Mouse (Mus musculus) lung, embryonic 15.5 days (tissue): ENCODE measurements around the gene Prkar1a. TPM values are rescaled to one million over a fixed set of nuclear protein-coding genes. Genes with fewer than 3 reads are reported as not detected.
A peak's percentile ranks its signal among the peaks of the same experiment; 100 is the strongest.
"Not testable (repeated sequence)": the region's sequence is repeated elsewhere in the genome, so short reads cannot be mapped to it uniquely, and the experiment has no call there.

ENCODE experiments used
- ATAC-seq: fragments of 200-750 bp; cut with Nextera tagmentation; 2 replicates; pipeline ENCODE4 v1.8.0; 2017; ENCODE audit warnings: moderate number of reproducible peaks, borderline replicate concordance; ENCODE audit not compliant: low FRiP score, low TSS enrichment; ENCODE audit errors: extremely low read depth
- H3K27ac ChIP-seq: fragments of 300-500 bp; sonication (generic); 2 replicates; pipeline ENCODE4 v1.5.1; 2015; ENCODE audit warnings: moderate library complexity, mild to moderate bottlenecking, inconsistent platforms
- H3K27me3 ChIP-seq: fragments of 300-500 bp; sonication (generic); 2 replicates; pipeline ENCODE4 v1.6.1; 2015; ENCODE audit warnings: inconsistent platforms
- H3K36me3 ChIP-seq: fragments of 300-500 bp; sonication (generic); 2 replicates; pipeline ENCODE4 v1.6.1; 2015; ENCODE audit warnings: inconsistent platforms
- H3K4me1 ChIP-seq: fragments of 300-500 bp; sonication (generic); 2 replicates; pipeline ENCODE4 v1.6.1; 2015; ENCODE audit warnings: inconsistent platforms
- H3K4me2 ChIP-seq: fragments of 300-500 bp; sonication (generic); 2 replicates; pipeline ENCODE4 v1.6.1; 2015; ENCODE audit warnings: inconsistent platforms, mild to moderate bottlenecking, moderate library complexity
- H3K4me3 ChIP-seq: fragments of 300-500 bp; sonication (generic); 2 replicates; pipeline ENCODE4 v1.5.1; 2015; ENCODE audit warnings: mild to moderate bottlenecking, inconsistent platforms
- H3K9ac ChIP-seq: fragments of 300-500 bp; sonication (generic); 2 replicates; pipeline ENCODE4 v1.6.1; 2015; ENCODE audit warnings: inconsistent platforms
- H3K9me3 ChIP-seq: fragments of 300-500 bp; sonication (generic); 2 replicates; pipeline ENCODE4 v1.6.1; 2016; ENCODE audit warnings: inconsistent platforms
- WGBS: fragments of 180-500 bp; shearing (Covaris S2); methylation state at CpG from one replicate; pipeline ENCODE4 v1.1.7; 2015; 5-methylcytosine and 5-hydroxymethylcytosine counted together
- polyA plus RNA-seq: library from polyadenylated mRNA; unstranded; fragments of >200 nt; fragmentation: Nextera tagmentation; extraction: Ambion mirVana; gene quantifications from 2 replicates; pipeline ENCODE4 v1.2.1, GENCODE M21; 2015

Gene Prkar1a
- polyA plus RNA-seq, 1 experiment from 2014 or later, result 400 TPM

DNA sequence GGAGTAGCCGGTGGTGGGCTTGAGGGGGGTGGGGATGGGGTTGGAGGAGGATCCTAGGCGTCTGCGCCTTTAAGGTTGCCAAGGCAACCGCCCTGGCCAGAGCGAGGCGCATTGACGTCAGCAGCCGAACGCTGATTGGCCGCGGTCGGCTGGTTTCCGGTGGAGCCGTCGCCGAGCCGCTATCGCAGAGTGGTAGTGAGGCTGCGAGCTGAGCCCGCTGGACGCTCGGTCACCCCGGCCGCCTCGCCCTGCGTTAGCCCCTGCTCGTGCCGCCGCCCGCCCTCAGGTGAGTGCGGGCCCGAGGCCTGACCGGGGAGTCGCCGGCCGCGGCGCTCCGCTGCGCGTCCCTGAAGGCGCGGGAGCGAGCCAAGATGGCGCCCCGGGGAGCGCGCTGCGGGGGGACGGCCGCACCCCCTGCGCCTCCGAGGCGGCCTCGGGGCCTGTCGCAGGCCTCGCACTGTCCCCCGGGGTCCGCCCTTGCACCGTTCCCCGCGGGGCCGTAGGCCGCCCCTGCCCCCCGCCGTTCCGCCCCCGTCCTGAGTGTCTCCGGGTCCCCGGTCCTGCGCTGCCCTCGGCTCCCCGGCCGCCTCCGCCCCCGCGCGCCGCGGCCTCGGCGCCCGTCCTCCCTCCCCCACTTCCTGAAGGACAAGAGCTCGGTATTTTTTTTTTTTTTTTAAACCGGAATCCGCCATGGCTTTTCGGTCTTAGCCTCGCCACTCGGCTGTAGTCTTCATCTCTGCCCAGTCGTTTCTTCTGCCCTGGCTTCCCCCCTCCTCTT is 1.8 kb downstream of the Prkar1a start:
- H3K36me3 ChIP-seq, result peaks cover 23% of the 10 kb centered on the region
- H3K9me3 ChIP-seq, result no peaks in the 10 kb centered on the region
- H3K27me3 ChIP-seq, result no peaks in the 10 kb centered on the region
- H3K4me3 ChIP-seq, result peak overlapping the region; percentile 85
- ATAC-seq, result peak; percentile 95
- peak overlapping the region; percentile 92 for H3K9ac ChIP-seq
- peaks cover 43% of the 10 kb centered on the region for H3K4me1 ChIP-seq
- peak overlapping the region; percentile 96 for H3K27ac ChIP-seq
- peak overlapping the region; percentile 97 for H3K4me2 ChIP-seq
- WGBS, result under 1% methylated on average over 43 of the region's 90 CpGs

DNA sequence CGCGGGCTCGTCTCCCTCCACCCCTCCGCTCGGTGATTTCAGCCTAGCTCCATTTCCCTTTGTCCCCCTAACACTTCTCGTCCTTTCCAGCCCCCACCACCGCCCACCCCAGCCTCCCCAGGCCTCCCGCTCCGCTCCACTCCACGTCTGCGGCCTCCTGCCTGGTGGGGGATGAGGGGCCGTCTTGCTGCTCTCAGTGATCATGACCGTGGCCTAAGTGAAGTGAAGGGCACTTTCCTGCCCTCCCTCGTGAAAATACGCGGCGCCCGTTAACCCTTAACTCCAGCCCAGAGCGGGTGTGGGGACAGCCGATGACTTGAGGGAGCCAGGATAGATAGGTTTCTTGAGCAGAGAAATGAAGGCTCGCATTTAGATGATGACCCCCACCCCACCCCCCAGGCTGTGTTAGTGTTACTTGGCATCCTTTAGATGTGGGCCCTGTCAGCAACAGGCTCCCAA is 2.4 kb downstream of the Prkar1a start:
- Histone ChIP-seq H3K27ac (peak overlapping the region; percentile 96), H3K9ac (peak overlapping the region; percentile 92), H3K27me3 (no peaks in the 10 kb centered on the region), H3K4me2 (peak overlapping the region; percentile 84), H3K9me3 (no peaks in the 10 kb centered on the region), H3K36me3 (peaks cover 30% of the 10 kb centered on the region), H3K4me1 (peaks cover 43% of the 10 kb centered on the region), H3K4me3 (peak overlapping the region; percentile 85)
- WGBS, result under 1% methylated on average over 21 of the region's 21 CpGs
- ATAC-seq, result peak; percentile 25; the same call in 1 of the 2 replicates

DNA sequence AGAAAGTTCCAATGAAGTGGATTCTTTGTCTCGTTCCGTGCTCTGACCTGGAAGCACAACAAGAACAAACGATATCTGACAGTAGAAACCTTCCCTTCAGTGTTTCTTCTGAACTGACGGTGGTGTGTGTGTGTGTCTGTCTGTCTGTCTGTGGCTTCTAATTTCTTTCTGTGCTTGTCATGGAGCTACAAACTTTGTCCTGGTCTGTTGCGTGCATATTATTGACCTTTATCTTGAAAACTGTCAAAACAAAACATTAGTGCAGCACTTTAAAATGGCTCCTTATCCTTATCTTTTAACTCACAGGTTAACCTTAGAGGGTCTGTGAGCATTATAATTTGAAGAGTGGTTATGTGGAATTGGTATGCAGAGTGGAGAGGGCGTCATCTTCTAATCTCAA is 3.3 kb downstream of the Prkar1a start:
- H3K27ac ChIP-seq, result no peak overlapping the region
- peak overlapping the region; percentile 92 for H3K9ac ChIP-seq
- 21% methylated on average over 6 of the region's 6 CpGs for WGBS
- H3K4me2 ChIP-seq, result peak overlapping the region; percentile 84
- no peaks in the 10 kb centered on the region for H3K27me3 ChIP-seq
- peaks cover 36% of the 10 kb centered on the region for H3K36me3 ChIP-seq
- no peak for ATAC-seq
- peaks cover 43% of the 10 kb centered on the region for H3K4me1 ChIP-seq
- peak overlapping the region; percentile 85 for H3K4me3 ChIP-seq
- H3K9me3 ChIP-seq, result no peaks in the 10 kb centered on the region

GRCm38 (mm10) chr11:109653201-109653600 is 4.0 kb downstream of the Prkar1a start:
- H3K27ac ChIP-seq, result no peak overlapping the region
- no peaks in the 10 kb centered on the region for H3K27me3 ChIP-seq
- H3K36me3 ChIP-seq, result peaks cover 36% of the 10 kb centered on the region
- H3K9ac ChIP-seq, result no peak overlapping the region
- H3K4me2 ChIP-seq, result peak overlapping the region; percentile 84; the same call in 1 of the 2 replicates
- 68% methylated on average over 8 of the region's 8 CpGs for WGBS
- peak overlapping the region; percentile 3; the same call in 1 of the 2 replicates for H3K4me3 ChIP-seq
- H3K9me3 ChIP-seq, result no peaks in the 10 kb centered on the region
- H3K4me1 ChIP-seq, result peaks cover 42% of the 10 kb centered on the region
- no peak for ATAC-seq

DNA sequence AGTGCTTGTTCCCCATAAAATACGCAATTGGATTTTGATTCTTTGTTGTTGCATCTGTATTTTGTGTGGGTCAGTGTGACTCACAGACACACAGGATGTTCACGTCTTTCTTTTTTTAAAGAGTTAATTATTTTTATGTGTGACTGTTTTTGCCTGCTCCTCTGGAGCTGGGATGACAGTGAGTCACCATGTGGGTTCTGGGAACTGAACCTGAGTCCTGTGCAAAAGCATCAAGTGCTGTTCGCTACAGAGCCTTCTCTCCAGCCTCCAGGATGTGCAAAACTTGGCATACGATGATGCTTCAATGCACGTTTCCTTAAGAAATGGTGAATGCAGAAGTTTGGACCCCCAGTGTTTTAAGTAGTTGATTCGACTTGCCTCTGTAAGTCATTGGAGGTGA is 5.4 kb downstream of the Prkar1a start:
- Histone ChIP-seq H3K36me3 (peaks cover 45% of the 10 kb centered on the region), H3K27me3 (no peaks in the 10 kb centered on the region), H3K4me3 (no peak overlapping the region), H3K4me1 (peaks cover 29% of the 10 kb centered on the region), H3K4me2 (no peak overlapping the region), H3K9ac (no peak overlapping the region), H3K9me3 (no peaks in the 10 kb centered on the region), H3K27ac (no peak overlapping the region)
- 83% methylated on average over 6 of the region's 6 CpGs for WGBS
- ATAC-seq, result no peak

GRCm38 (mm10) chr11:109656232-109656631 is 7.0 kb downstream of the Prkar1a start:
- H3K36me3 ChIP-seq, result peaks cover 61% of the 10 kb centered on the region

DNA sequence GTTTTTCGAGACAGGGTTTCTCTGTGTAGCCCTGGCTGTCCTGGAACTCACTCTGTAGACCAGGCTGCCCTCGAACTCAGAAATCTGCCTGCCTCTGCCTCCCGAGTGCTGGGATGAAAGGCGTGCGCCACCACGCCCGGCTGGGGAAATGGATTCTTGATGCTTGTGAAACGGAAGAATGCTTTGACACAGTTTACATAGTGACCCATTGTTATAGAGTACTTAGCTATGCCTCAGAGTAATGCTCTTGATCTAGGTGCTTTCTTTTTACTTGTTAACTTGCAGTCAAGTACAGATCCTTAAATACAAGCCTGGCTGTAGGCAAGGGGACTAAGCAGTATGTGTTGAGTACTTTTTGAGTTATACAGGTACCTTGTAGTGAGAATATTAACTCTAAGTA is 11.3 kb downstream of the Prkar1a start:
- ATAC-seq, H3K4me3 ChIP-seq, H3K4me1 ChIP-seq, H3K9ac ChIP-seq, H3K9me3 ChIP-seq, H3K27me3 ChIP-seq, H3K4me2 ChIP-seq, H3K27ac ChIP-seq: not testable (repeated sequence)
- 80% methylated on average over 8 of the region's 8 CpGs for WGBS
- H3K36me3 ChIP-seq, result peaks cover 80% of the 10 kb centered on the region

More at GRCm38 (mm10) chr11:109656232-109656631, 7.0 kb downstream of the Prkar1a start:
- H3K9me3 ChIP-seq, result no peaks in the 10 kb centered on the region
- H3K27ac ChIP-seq, result no peak overlapping the region
- ATAC-seq, result no peak
- H3K4me3 ChIP-seq, result no peak overlapping the region
- H3K4me2 ChIP-seq, result no peak overlapping the region
- H3K27me3 ChIP-seq, result no peaks in the 10 kb centered on the region
- no peak overlapping the region for H3K9ac ChIP-seq
- WGBS, result 79% methylated on average over 7 of the region's 7 CpGs
- H3K4me1 ChIP-seq, result peaks cover 22% of the 10 kb centered on the region

DNA sequence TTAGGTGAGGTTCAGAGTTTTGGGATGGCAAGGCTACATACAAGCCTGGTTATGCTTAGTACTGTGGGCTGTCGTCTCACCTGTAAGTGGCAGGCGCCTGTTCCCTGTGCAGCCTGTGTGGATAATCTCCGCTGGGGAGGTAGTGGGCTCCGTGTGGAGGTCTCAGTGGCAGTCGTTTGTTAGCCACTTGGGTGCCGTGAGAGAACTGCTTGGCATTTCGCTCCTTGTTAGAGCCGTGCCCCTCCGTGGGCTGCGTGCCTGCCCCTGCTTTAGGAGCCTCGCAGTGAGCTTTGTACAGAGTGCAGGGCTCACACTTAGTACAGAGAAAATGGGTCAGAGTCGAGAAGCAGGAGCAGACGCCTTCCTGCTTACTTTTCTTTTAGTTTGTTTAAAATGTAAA is 15.1 kb downstream of the Prkar1a start:
- Histone ChIP-seq H3K27ac (no peak overlapping the region), H3K27me3 (no peaks in the 10 kb centered on the region), H3K9me3 (no peaks in the 10 kb centered on the region), H3K4me2 (no peak overlapping the region), H3K36me3 (peaks cover 92% of the 10 kb centered on the region), H3K4me3 (no peak overlapping the region), H3K9ac (no peak overlapping the region), H3K4me1 (no peaks in the 10 kb centered on the region)
- WGBS, result 78% methylated on average over 13 of the region's 13 CpGs
- ATAC-seq, result no peak

GRCm38 (mm10) chr11:109665424-109665823 is 16.2 kb downstream of the Prkar1a start:
- Histone ChIP-seq H3K4me1 (peaks cover under 1% of the 10 kb centered on the region; the same call in 1 of the 2 replicates), H3K4me2 (no peak overlapping the region), H3K27ac (no peak overlapping the region), H3K36me3 (peaks cover 89% of the 10 kb centered on the region), H3K9ac (no peak overlapping the region), H3K9me3 (no peaks in the 10 kb centered on the region), H3K27me3 (no peaks in the 10 kb centered on the region), H3K4me3 (no peak overlapping the region)
- 80% methylated on average over 6 of the region's 6 CpGs for WGBS
- ATAC-seq, result no peak

- 87% methylated on average over 13 of the region's 13 CpGs for WGBS
- H3K27ac ChIP-seq, result no peak overlapping the region
- H3K36me3 ChIP-seq, result peaks cover 80% of the 10 kb centered on the region
- peaks cover 7% of the 10 kb centered on the region for H3K4me1 ChIP-seq
- H3K4me3 ChIP-seq, result no peak overlapping the region
- no peak overlapping the region for H3K9ac ChIP-seq
- ATAC-seq, result no peak
- H3K4me2 ChIP-seq, result no peak overlapping the region
- H3K27me3 ChIP-seq, result no peaks in the 10 kb centered on the region
- H3K9me3 ChIP-seq, result no peaks in the 10 kb centered on the region
These were observed 17.2 kb downstream of the Prkar1a start for GRCm38 (mm10) chr11:109666411-109666810.

- WGBS, result 90% methylated on average over 19 of the region's 19 CpGs
- no peak overlapping the region for H3K4me2 ChIP-seq
- peaks cover 13% of the 10 kb centered on the region for H3K4me1 ChIP-seq
These were observed 18.2 kb downstream of the Prkar1a start for GRCm38 (mm10) chr11:109667371-109667770.

GRCm38 (mm10) chr11:109668115-109668725 is 19.0 kb downstream of the Prkar1a start:
- no peak for ATAC-seq
- Histone ChIP-seq H3K27ac (no peak overlapping the region), H3K4me3 (no peak overlapping the region), H3K27me3 (no peaks in the 10 kb centered on the region), H3K36me3 (peaks cover 64% of the 10 kb centered on the region), H3K9ac (no peak overlapping the region), H3K9me3 (no peaks in the 10 kb centered on the region), H3K4me1 (peaks cover 13% of the 10 kb centered on the region), H3K4me2 (no peak overlapping the region)
- WGBS, result 87% methylated on average over 8 of the region's 8 CpGs

More at GRCm38 (mm10) chr11:109667371-109667770, 18.2 kb downstream of the Prkar1a start:
- Histone ChIP-seq H3K36me3 (peaks cover 72% of the 10 kb centered on the region), H3K9me3 (no peaks in the 10 kb centered on the region), H3K9ac (no peak overlapping the region), H3K4me3 (no peak overlapping the region), H3K27me3 (no peaks in the 10 kb centered on the region), H3K27ac (no peak overlapping the region)
- no peak for ATAC-seq
